Mouse (Mus musculus) thymus, adult 2 months (tissue): ENCODE data around the gene Fto.

ENCODE experiments used
- CTCF ChIP-seq: fragments of 200-500 bp; IDR thresholded peaks from 2 replicates; pipeline ENCODE4 v1.5.1; 2012; ENCODE audit warnings: mild to moderate bottlenecking, control low read depth, low read length, moderate library complexity, borderline replicate concordance; ENCODE audit not compliant: control insufficient read depth, poor library complexity, insufficient read depth; ENCODE audit errors: extremely low read depth
- POLR2A ChIP-seq: fragments of 200-500 bp; IDR thresholded peaks from 2 replicates; pipeline ENCODE4 v1.6.1; 2012; ENCODE audit warnings: mild to moderate bottlenecking, low read length, control low read depth, moderate library complexity; ENCODE audit not compliant: control insufficient read depth, poor library complexity, insufficient read depth; ENCODE audit errors: extremely low read depth

GRCm38 (mm10) chr8:91612387-91613130, 299.2 kb downstream of the Fto start:
- no peak for TF ChIP-seq CTCF
- no peak for TF ChIP-seq POLR2A
